Mouse (Mus musculus): Measurements from ENCODE around the gene Nploc4.

Nploc4 gene

DNA sequence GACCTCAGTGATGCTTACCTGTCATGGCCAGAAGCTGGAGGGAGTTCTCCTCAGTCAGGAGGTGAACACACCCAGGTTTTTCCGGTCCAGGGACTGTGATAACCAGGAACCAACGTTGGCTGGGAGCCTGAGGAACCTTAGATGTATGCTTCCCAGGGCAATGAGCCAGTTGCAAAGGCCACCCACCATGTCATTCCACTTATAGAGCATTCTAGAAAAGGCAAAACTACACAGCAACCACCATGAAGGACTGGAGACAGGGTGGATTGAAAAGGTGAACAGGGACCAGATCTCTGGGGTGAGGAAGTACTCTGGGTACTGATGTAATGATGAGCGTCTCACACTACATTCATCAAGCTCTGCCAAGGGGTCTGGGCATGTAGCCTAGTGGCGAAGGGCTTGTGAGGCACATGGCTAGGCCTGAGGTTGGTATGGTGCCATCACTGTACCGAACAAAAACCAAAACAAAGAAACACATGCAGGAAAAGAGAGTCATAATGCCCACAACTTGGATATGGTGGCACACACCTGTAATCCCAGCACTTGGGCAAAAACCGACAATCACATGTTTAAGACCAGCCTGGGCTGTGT, 102.0 kb downstream of the Nploc4 start:
- DNase-seq (ENCODE audit: extremely low spot score) = no peak

Data from embryo, embryonic 9.5 days (tissue).